Mouse (Mus musculus) hindbrain, embryonic 11.5 days (tissue): ENCODE measurements at regions not wholly inside any gene's neighbourhood (a gene's known extent, or its start where the extent isn't known, plus 50 kb on each side); places are given as distances from the start of the nearest gene placed in this dataset.

Source experiments
- ATAC-seq: fragments of 200-750 bp; cut with Nextera tagmentation; 2 replicates; pipeline ENCODE4 v1.8.0; 2017; ENCODE audit warnings: mild to moderate bottlenecking, moderate TSS enrichment, moderate library complexity; ENCODE audit not compliant: low FRiP score
- DNase-seq: peaks from one replicate; pipeline ENCODE4 v3.0.0-alpha.2; 2015; ENCODE audit warnings: low spot score
- H3K27ac ChIP-seq: fragments of 300-500 bp; sonication (generic); 2 replicates; pipeline ENCODE4 v1.5.1; 2014; ENCODE audit warnings: mild to moderate bottlenecking, low read depth, low read length
- H3K27me3 ChIP-seq: fragments of 300-500 bp; sonication (generic); 2 replicates; pipeline ENCODE4 v1.6.1; 2014; ENCODE audit warnings: mild to moderate bottlenecking, low read length, moderate library complexity, mixed read lengths; ENCODE audit not compliant: control insufficient read depth, insufficient read depth
- H3K36me3 ChIP-seq: fragments of 300-500 bp; sonication (generic); 2 replicates; pipeline ENCODE4 v1.6.1; 2014; ENCODE audit warnings: mild to moderate bottlenecking, low read length, moderate library complexity, mixed read lengths; ENCODE audit not compliant: control insufficient read depth, insufficient read depth
- H3K4me1 ChIP-seq: fragments of 300-500 bp; sonication (generic); replicated peaks from 2 replicates; pipeline ENCODE4 v1.6.1; 2014; ENCODE audit warnings: low read length, mixed read lengths; ENCODE audit not compliant: control insufficient read depth, insufficient read depth
- H3K4me2 ChIP-seq: fragments of 300-500 bp; sonication (generic); replicated peaks from 2 replicates; pipeline ENCODE4 v1.6.1; 2014; ENCODE audit warnings: mild to moderate bottlenecking, low read depth, low read length
- H3K4me3 ChIP-seq: fragments of 300-500 bp; sonication (generic); 2 replicates; pipeline ENCODE4 v1.5.1; 2014; ENCODE audit warnings: low read depth, low read length
- H3K9ac ChIP-seq: fragments of 300-500 bp; sonication (generic); 2 replicates; pipeline ENCODE4 v1.6.1; 2014; ENCODE audit warnings: low read depth, low read length
- H3K9me3 ChIP-seq: fragments of 300-500 bp; sonication (generic); 2 replicates; pipeline ENCODE4 v1.6.1; 2016; ENCODE audit warnings: low read length; ENCODE audit not compliant: control insufficient read depth
- WGBS: fragments of 180-500 bp; shearing (Covaris S2); extraction: QIAGEN DNeasy Blood & Tissue Kit; methylation state at CpG from one replicate; pipeline ENCODE4 v1.1.7; 2014; 5-methylcytosine and 5-hydroxymethylcytosine counted together

- Histone ChIP-seq H3K9me3 (no peaks in the 10 kb centered on the region), H3K27ac (no peak overlapping the region), H3K27me3 (no peaks in the 10 kb centered on the region), H3K9ac (no peak overlapping the region), H3K4me3 (no peak overlapping the region), H3K4me2 (no peak overlapping the region), H3K4me1 (no peaks in the 10 kb centered on the region), H3K36me3 (no peaks in the 10 kb centered on the region)
- DNase-seq, result no peak
- ATAC-seq, result no peak
- 75% methylated on average over 6 of the region's 6 CpGs for WGBS
These were observed 53.6 kb upstream of the Otol1 start for GRCm38 (mm10) chr3:69953674-69954329.

GRCm38 (mm10) chr3:69922792-69923418 lies 63.2 kb upstream of the Sptssb start:
- H3K4me2 ChIP-seq, result no peak overlapping the region
- ATAC-seq (no peak), DNase-seq (no peak)
- H3K9me3 ChIP-seq, result no peaks in the 10 kb centered on the region
- no peaks in the 10 kb centered on the region for H3K36me3 ChIP-seq
- H3K9ac ChIP-seq, result no peak overlapping the region
- WGBS, result 83% methylated on average over 8 of the region's 8 CpGs
- no peaks in the 10 kb centered on the region for H3K27me3 ChIP-seq
- H3K4me3 ChIP-seq, result no peak overlapping the region
- no peak overlapping the region for H3K27ac ChIP-seq
- no peaks in the 10 kb centered on the region for H3K4me1 ChIP-seq

GRCm38 (mm10) chr3:69912859-69913258 lies 53.1 kb upstream of the Sptssb start:
- no peak overlapping the region for H3K9ac ChIP-seq
- H3K4me1 ChIP-seq, result no peaks in the 10 kb centered on the region
- H3K4me2 ChIP-seq, result no peak overlapping the region
- peak; percentile 4 for DNase-seq
- no peaks in the 10 kb centered on the region for H3K9me3 ChIP-seq
- WGBS, result 40% methylated on average over 14 of the region's 14 CpGs
- no peak overlapping the region for H3K4me3 ChIP-seq
- no peak overlapping the region for H3K27ac ChIP-seq
- ATAC-seq, result no peak
- H3K36me3 ChIP-seq, result no peaks in the 10 kb centered on the region
- H3K27me3 ChIP-seq, result no peaks in the 10 kb centered on the region

GRCm38 (mm10) chr3:69910073-69910472 lies 50.3 kb upstream of the Sptssb start:
- Histone ChIP-seq H3K4me2 (no peak overlapping the region), H3K9ac (no peak overlapping the region), H3K36me3 (no peaks in the 10 kb centered on the region), H3K4me3 (no peak overlapping the region), H3K4me1 (no peaks in the 10 kb centered on the region), H3K27ac (no peak overlapping the region), H3K27me3 (no peaks in the 10 kb centered on the region), H3K9me3 (no peaks in the 10 kb centered on the region)
- DNase-seq (no peak), ATAC-seq (no peak)
- 93% methylated on average over 8 of the region's 8 CpGs for WGBS
